Mouse (Mus musculus) erythroblast, embryonic 14.5 days (primary cell): ENCODE data around the gene Zfp462.

Source experiments
- GATA1 ChIP-seq: IDR thresholded peaks from 2 replicates; pipeline ENCODE4 v1.6.1; 2012; ENCODE audit warnings: low read length, inconsistent platforms, mixed read lengths
- TAL1 ChIP-seq: IDR thresholded peaks from 3 replicates; pipeline ENCODE4 v1.6.1; 2012; ENCODE audit warnings: low read length, inconsistent platforms, mixed read lengths

DNA sequence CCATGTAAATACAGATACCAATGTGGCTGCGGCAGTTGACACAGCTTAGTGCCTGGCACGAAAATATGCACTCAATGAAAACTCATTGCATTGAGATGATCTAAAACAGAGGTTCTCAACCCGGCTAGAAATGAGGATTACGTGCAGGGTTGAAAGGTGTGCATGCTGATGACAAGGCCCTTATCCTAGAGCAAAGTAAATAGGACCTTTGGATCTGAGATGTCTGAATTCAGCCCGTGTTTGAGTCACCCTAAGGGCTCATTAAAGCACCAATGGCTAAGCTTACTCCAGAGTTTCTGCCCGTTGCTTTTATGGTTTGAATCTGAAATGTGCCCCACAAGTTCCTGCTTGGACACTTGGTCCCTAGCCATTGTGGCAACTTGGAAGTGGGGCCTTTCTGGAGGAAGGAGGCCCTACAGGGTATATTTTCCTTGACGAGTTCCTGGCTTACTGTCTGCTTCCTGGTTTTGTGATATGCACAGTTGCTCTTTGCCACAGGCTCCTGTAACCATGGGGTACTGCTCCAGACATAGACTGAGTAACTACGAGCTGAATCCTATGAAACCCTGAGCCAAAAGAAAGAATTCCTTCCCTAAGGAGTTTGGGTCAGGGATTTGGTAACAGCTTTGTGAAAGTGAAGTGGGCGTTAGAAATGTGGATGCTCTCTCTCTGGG is 182.5 kb downstream of the Zfp462 start:
- TF ChIP-seq TAL1 = no peak
- no peak for TF ChIP-seq GATA1
